Mouse (Mus musculus) thymus, adult 2 months (tissue): ENCODE measurements at regions not wholly inside any gene's neighbourhood (a gene's known extent, or its start where the extent isn't known, plus 50 kb on each side); places are given as distances from the start of the nearest gene placed in this dataset.
"Not testable (repeated sequence)": the region's sequence is repeated elsewhere in the genome, so short reads cannot be mapped to it uniquely, and the experiment has no call there.

ENCODE experiments used
- DNase-seq: peaks from one replicate; pipeline ENCODE4 v3.0.0; 2021
- H3K27ac ChIP-seq: fragments of 200-500 bp; 2 replicates; pipeline ENCODE4 v1.5.1; 2012; ENCODE audit warnings: low read length, control low read depth; ENCODE audit not compliant: control insufficient read depth, insufficient read depth
- H3K27me3 ChIP-seq: fragments of 200-500 bp; 2 replicates; pipeline ENCODE4 v1.6.1; 2012; ENCODE audit warnings: mild to moderate bottlenecking, low read length, moderate library complexity, mixed read lengths; ENCODE audit not compliant: control insufficient read depth, insufficient read depth
- H3K36me3 ChIP-seq: fragments of 200-500 bp; 2 replicates; pipeline ENCODE4 v1.6.1; 2012; ENCODE audit warnings: mild to moderate bottlenecking, low read length, moderate library complexity; ENCODE audit not compliant: control insufficient read depth, insufficient read depth
- H3K4me1 ChIP-seq: fragments of 200-500 bp; replicated peaks from 2 replicates; pipeline ENCODE4 v1.6.1; 2012; ENCODE audit warnings: low read length; ENCODE audit not compliant: control insufficient read depth, insufficient read depth
- H3K4me3 ChIP-seq: fragments of 200-500 bp; 2 replicates; pipeline ENCODE4 v1.5.1; 2012; ENCODE audit warnings: mild to moderate bottlenecking, low read length, control low read depth, moderate library complexity; ENCODE audit not compliant: control insufficient read depth, insufficient read depth
- CTCF ChIP-seq: fragments of 200-500 bp; IDR thresholded peaks from 2 replicates; pipeline ENCODE4 v1.5.1; 2012; ENCODE audit warnings: mild to moderate bottlenecking, control low read depth, low read length, moderate library complexity, borderline replicate concordance; ENCODE audit not compliant: control insufficient read depth, poor library complexity, insufficient read depth; ENCODE audit errors: extremely low read depth
- POLR2A ChIP-seq: fragments of 200-500 bp; IDR thresholded peaks from 2 replicates; pipeline ENCODE4 v1.6.1; 2012; ENCODE audit warnings: mild to moderate bottlenecking, low read length, control low read depth, moderate library complexity; ENCODE audit not compliant: control insufficient read depth, poor library complexity, insufficient read depth; ENCODE audit errors: extremely low read depth
- WGBS: fragments of 180-500 bp; shearing (Covaris S2); methylation state at CpG from one replicate; pipeline ENCODE4 v1.1.7; 2018; 5-methylcytosine and 5-hydroxymethylcytosine counted together

DNA sequence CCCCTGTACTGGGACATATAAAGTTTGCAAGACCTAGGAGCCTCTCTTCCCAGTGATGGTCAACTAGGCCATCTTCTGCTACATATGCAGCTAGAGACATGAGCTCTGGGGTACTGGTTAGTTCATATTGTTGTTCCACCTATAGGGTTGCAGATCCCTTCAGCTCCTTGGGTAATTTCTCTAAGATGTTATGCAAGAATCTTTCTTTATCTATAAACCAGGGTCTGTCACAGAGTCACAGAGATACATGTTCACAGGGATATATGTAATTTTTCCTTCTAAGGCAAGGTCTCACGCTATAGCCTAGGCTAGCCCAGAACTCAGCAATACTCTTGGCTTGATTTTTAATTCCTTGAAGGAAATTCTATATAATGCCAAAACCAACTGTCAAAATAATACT lies 56.9 kb downstream of the Zfp36l1 start:
- H3K27me3 ChIP-seq, H3K27ac ChIP-seq, DNase-seq, H3K4me3 ChIP-seq, H3K36me3 ChIP-seq: not testable (repeated sequence)
- WGBS, result 98% methylated on average over 1 of the region's 1 CpGs
- peaks cover 10% of the 10 kb centered on the region for H3K4me1 ChIP-seq

DNA sequence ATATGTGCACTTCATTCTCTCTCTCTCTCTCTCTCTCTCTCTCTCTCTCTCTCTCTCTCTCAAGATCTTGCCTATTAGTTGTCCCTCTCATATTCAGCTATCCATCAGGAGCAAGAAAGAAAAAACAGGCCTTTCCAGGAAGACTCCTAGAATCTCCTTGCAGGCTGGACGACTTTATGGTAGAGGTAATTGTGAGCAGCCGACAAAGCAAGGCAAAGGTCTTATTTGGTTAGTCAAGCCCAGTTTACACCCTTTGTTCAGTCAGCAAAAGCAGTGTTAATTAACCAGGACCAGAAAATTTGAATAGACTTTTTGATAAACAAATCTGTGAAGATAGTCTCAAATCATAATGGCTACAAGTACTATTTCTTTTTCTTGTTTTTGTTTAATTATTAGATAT lies 57.4 kb downstream of the Zfp36l1 start:
- DNase-seq, result no peak
- no peak overlapping the region for H3K4me3 ChIP-seq
- H3K4me1 ChIP-seq, result peaks cover 5% of the 10 kb centered on the region
- H3K27ac ChIP-seq, result no peak overlapping the region
- no peaks in the 10 kb centered on the region for H3K36me3 ChIP-seq
- H3K27me3 ChIP-seq, result no peaks in the 10 kb centered on the region
- WGBS, result 96% methylated on average over 2 of the region's 2 CpGs
- no peak for TF ChIP-seq CTCF
- no peak for TF ChIP-seq POLR2A

- DNase-seq, result no peak
- no peaks in the 10 kb centered on the region for H3K36me3 ChIP-seq
- 71% methylated on average over 3 of the region's 3 CpGs for WGBS
- TF ChIP-seq POLR2A, result no peak
- no peak for TF ChIP-seq CTCF
- H3K27ac ChIP-seq, result no peak overlapping the region
- H3K27me3 ChIP-seq, result no peaks in the 10 kb centered on the region
- H3K4me3 ChIP-seq, result no peak overlapping the region
- no peaks in the 10 kb centered on the region for H3K4me1 ChIP-seq
These were observed 58.2 kb downstream of the Zfp36l1 start for GRCm38 (mm10) chr12:80054655-80055037.

DNA sequence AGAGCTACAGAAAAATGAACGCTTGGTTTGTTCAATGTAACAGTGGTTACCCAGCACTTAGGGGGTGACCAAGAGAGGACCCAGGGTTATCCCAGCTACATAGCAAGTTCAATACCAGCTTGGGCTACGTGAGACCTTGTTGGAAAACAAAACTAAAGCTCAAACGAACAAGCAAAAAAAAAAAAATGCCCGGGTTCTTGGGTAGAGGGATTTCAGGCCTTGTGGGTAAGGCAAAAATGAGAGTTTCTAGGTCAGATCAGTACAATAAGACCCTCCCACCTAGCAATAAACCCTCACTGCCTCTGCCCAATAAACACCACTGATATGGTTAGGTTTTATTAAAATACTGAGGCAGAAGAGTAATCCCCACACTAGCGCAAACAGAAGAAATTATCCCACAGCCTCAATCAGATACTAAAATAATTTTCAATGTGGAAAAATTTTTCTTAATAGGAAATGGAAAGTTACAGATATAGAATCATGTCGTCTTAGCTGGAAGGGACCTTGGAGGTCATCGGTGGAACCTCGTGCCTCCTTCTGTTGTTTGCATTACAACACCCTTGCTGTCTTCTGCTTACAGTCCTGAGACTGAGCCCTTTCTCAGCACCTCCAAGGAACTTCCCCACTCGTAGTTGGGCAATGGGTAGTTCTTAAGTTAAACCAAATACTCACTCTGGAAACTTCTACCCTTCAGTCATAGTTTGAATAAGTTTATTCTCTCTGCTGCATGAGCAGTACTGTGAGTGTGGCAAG lies 58.7 kb downstream of the Zfp36l1 start:
- Histone ChIP-seq H3K4me3 (no peak overlapping the region), H3K36me3 (no peaks in the 10 kb centered on the region), H3K4me1 (no peaks in the 10 kb centered on the region), H3K27me3 (no peaks in the 10 kb centered on the region), H3K27ac (no peak overlapping the region)
- WGBS, result 86% methylated on average over 9 of the region's 9 CpGs
- DNase-seq, result no peak
- TF ChIP-seq POLR2A, result no peak
- TF ChIP-seq CTCF, result no peak

- WGBS, result over 99% methylated on average over 4 of the region's 4 CpGs
- TF ChIP-seq POLR2A, result no peak
- TF ChIP-seq CTCF, result no peak
These were observed 64.4 kb downstream of the Zfp36l1 start for GRCm38 (mm10) chr12:80048215-80048979.

GRCm38 (mm10) chr12:80046625-80047303 lies 66.0 kb downstream of the Zfp36l1 start:
- Histone ChIP-seq H3K27ac (no peak overlapping the region), H3K27me3 (no peaks in the 10 kb centered on the region), H3K36me3 (no peaks in the 10 kb centered on the region), H3K4me3 (no peak overlapping the region), H3K4me1 (no peaks in the 10 kb centered on the region)
- TF ChIP-seq CTCF (no peak), POLR2A (no peak)
- WGBS, result 53% methylated on average over 6 of the region's 6 CpGs
- no peak for DNase-seq

More at GRCm38 (mm10) chr12:80048215-80048979, 64.4 kb downstream of the Zfp36l1 start:
- no peak for DNase-seq
- Histone ChIP-seq H3K36me3 (no peaks in the 10 kb centered on the region), H3K27ac (no peak overlapping the region), H3K4me1 (no peaks in the 10 kb centered on the region), H3K4me3 (no peak overlapping the region), H3K27me3 (no peaks in the 10 kb centered on the region)
